Mouse (Mus musculus) retina, postnatal 1 day (tissue): ENCODE data around the gene Dpm1.
A peak's percentile ranks its signal among the peaks of the same experiment; 100 is the strongest.

Experiments used
- DNase-seq: peaks from one replicate; pipeline ENCODE4 v3.0.0-alpha.2; 2012

Gene Dpm1

DNA sequence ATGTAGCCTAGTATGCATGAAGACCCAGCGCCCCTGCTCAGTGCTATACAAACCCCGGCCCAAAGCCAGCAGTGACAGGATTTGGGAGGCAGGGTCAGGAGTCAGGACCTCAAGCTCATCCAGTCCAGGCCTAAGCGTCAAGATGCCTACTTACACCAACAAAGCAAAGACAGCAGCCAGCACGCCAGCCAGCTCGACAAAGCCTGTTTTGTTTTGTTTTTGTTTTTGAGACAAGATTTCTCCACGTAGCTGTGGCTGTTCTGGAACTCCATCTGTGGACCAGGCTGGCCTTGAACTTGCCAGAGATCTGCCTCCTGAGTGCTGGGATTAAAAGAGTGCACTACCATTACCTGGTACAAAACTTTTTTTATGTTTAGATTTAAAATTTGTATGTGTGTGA, 7.1 kb downstream of the Dpm1 start:
- DNase-seq = no peak

- DNase-seq = no peak
Observed at GRCm38 (mm10) chr2:168213788-168214397, 16.5 kb downstream of the Dpm1 start.

- DNase-seq = no peak
Observed at GRCm38 (mm10) chr2:168207883-168208282, 22.5 kb downstream of the Dpm1 start.

GRCm38 (mm10) chr2:168206725-168207644, 23.4 kb downstream of the Dpm1 start, which contains the start of gene Adnp:
TSS of gene Adnp (minus strand) at chr2:168207112.
- DNase-seq = peak; percentile 99

- DNase-seq = peak; percentile 60
Observed at GRCm38 (mm10) chr2:168205681-168206631, 24.4 kb downstream of the Dpm1 start.

DNA sequence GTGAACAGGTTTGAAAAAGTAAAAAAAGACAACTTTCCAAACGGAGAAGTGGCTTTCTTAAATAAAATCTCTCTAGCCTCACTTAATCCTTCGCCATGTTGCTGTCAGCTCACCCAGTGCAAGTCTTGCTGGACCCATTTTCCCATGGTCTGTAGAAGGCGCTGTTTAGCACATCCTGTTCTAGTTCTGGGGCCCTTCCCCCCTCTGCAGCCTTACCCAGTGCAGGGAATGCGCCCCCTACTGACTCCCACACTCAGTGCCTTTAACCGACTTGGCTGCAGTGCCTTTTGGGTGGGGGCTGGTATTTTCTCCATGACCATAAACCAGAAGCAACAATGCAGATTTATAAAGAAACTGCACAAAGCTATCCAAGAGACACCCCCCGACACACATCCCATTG, 25.1 kb downstream of the Dpm1 start:
- peak; percentile 95 for DNase-seq

GRCm38 (mm10) chr2:168204476-168204999, 25.9 kb downstream of the Dpm1 start:
- no peak for DNase-seq

DNA sequence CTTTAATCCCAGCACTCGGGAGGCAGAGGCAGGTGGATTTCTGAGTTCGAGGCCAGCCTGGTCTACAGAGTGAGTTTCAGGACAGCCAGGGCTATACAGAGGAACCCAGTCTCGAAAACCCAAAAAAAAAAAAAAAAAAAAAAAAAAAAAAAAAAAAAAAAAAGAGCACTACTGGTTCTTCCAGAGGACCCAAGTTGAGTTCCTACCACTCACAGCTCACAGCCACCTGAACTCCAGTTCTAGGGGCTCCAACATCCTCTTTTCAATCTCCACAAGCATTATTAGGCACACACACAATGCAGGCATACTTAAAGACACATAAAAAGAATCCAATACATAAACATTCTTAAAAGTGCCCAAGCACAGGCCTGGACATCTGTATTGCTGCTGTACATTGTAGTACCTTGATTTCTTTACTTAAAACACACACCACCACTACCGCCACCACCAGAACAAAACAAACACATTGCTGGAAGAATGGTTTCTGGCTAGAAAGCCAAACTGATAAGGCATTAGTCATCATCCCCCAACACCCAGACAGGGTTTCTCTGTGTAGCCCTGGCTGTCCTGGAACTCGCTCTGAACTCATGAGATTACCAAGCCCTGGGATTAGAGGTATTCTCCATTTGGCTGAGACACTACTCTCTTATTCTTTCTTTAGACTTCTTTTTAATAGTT, 30.2 kb downstream of the Dpm1 start:
- no peak for DNase-seq

DNA sequence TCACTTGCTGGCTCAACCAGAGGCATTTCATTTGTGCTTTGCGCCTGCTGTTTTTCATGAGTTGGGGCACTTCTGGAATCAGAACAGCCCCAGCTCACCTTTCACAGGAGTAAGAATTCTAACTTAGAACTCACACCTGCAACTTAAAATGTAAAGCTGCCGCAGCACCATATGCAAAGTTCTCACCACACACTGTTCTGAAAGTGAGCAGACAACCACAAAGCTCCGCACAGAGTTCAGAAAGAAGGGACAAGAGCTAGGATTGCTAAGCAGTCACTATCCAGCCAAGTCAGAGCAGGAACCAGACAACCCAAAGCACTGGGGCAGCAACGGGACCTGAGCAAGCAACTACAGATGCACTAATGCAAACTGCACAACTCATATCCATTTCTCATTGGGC, 30.9 kb downstream of the Dpm1 start:
- DNase-seq = no peak

- DNase-seq = no peak
Observed at GRCm38 (mm10) chr2:168198421-168198820, 32.0 kb downstream of the Dpm1 start.

DNA sequence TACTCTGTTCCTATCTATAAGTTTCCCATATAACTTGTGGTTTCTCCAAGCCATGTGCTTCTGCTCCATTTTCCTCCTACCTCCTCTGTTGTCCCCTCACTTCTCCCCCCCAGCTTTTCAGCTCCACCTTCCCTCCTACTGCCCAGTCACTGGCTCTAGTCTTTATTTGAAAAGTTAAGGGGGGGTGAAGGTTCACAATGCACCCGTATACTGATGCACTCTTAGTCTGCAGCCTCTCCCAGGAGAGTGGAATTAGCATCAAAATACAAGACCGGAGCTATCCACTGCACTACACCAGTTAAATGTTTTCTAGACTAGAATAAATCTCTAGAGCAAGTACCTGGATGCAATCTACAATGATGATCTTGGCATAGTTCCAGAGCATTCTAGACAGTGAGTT, 34.7 kb downstream of the Dpm1 start:
- DNase-seq = no peak

- no peak for DNase-seq
Observed at GRCm38 (mm10) chr2:168193685-168194084, 36.7 kb downstream of the Dpm1 start.

- no peak for DNase-seq
Observed at GRCm38 (mm10) chr2:168191856-168192255, 38.5 kb downstream of the Dpm1 start.

GRCm38 (mm10) chr2:168175946-168176345, 54.4 kb downstream of the Dpm1 start:
- no peak for DNase-seq

DNA sequence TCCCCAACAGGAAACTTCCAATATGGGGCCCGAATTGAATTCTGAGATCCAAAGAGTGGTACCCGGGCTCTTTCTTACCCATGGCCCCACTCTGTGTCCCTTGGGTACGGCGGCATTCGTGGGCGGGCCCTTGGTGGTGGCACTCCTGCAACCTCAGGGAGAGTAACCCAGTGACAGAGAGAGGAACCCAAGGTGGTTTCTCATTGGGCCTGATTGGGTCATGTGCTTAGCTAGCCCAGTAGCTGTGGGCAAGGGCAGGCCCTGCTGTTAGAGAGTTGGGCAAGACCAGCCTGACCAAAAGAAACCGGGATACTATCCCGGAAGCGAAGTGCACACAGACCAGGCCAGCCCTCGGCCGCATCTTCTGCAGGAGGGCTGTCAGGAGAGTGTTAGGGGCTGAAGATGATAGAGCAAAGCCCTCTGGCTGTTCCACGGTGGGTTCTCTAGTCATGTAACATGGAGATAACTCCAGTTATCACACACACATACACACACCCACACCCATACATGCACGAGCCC, 60.2 kb downstream of the Dpm1 start:
- peak; percentile 69 for DNase-seq

DNA sequence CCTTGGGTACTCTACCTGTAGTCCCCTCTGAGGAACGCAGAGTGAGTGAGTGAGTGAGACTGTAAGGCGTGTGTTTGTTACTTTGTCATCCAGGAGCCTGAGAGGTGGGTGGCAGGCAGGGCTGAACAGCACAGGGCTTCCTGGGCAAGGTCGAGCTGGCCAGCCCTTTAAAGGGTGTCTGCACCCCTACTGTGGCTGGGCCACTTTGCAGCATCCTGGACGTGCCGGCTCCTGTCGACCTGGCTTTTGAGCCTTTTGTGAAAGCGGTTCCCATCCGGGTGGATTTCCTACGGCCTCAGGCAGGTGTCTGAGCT, 60.6 kb downstream of the Dpm1 start:
- no peak for DNase-seq

DNA sequence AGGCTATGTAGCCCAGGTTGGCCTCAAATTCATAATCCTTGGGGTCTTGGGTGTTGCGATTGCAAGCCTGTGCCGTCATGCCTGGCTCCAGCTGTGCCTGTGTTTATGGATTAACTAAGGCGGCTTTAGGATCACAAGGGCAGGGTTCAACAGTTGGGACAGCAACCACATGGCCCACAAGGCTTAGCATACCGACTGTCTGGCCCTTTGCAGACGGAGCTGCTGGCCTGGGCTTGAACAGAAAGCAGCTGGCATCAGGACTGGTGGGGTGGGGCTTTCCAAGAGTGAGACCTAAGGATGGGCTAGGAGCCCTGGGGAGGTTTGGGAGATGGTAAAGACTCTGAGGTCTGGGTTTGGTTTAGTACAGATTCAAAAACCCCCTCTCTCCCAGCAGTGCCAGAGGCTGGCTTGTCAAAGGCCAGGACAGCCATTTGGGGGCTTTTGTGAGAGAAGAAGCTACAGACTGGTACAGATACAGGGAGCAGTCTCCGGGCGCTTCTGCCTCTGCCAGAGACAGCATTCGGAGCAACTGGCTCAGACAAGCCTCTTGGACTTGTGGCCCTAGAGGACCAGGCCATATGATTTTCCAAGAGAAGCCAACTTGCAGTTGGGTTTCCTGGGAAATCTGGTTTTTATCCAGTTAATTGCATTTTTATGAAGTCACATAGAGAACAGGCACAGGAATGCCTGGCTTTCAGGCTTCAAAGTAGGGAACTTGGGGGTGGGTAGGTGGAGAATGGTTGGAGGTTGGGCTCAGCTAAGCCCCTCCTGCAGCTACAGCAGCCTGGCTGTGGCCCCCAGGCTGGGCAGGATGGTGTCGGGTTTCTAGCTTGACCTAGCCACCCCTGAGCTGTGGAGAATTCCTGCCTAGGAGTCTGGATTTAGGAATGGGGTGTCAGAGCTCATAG, 61.2 kb downstream of the Dpm1 start:
- peak; percentile 82 for DNase-seq

DNA sequence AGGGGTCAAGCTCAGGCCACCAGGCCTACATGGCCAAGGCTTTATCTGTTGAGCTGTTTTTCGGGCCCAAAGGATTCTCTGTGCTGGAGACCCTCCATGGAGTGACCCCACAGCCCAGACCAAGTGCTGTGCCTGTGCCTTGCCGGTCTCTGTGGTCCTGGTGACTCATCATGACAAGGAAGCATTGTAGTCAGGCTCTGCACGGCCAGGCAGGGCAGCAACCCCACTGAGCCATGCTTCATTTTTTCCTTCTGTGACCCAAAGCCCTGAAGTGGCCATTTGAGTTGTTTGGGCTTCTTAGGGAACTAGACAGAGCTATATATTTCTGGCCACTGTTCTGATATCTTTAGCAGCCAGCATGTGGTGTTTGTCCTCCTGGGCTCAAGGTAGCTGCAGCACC, 62.6 kb downstream of the Dpm1 start:
- no peak for DNase-seq

- peak; percentile 25 for DNase-seq
Observed at GRCm38 (mm10) chr2:168166750-168167460, 63.5 kb downstream of the Dpm1 start.

DNA sequence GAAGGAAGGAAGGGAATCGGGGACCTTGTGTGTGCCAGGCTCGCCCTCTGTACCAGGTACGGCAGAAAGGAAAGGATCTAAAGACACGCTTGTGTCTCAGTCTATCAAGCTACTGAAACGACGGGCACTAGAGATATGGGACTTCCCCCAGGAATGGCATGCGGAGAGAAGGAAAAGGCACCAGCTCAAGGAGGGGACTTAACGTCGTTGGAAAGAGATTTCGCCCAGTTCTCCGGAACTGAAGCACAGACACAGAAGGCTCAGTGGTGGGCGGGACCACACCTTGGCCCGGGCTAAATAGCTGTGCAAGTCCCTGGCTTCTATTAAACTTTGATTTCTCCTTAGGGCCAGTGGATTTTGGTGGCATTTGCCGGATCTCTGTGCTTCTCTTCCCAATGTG, 68.4 kb downstream of the Dpm1 start:
- no peak for DNase-seq
